ENCODE assay signal across 11 mouse cellular contexts in genomic region chr4:156193200-156193590, GRCm38 (mm10). TPM values are rescaled to one million over a fixed set of nuclear protein-coding genes. Genes with fewer than 3 reads are reported as not detected.
DNase-seq lines count a peak whose midpoint lies in the region; ATAC-seq and TF ChIP-seq lines count a peak whose summit lies in the region.
"Had no signal": no experiment of that assay in that cellular context is flagged by ENCODE, and none has a peak within 500 bp of the region (broad histone marks: within the 10 kb centered on the region; RNA-seq: fewer than 3 reads in every experiment).

No protein-coding gene starts in this region.

- no peaks in the 10 kb centered on the region for H3K9me3 ChIP-seq in forebrain, embryonic 12.5 days
- H3K9me3 ChIP-seq in forebrain, embryonic 16.5 days (ENCODE audit: control insufficient read depth, low read length) = no peaks in the 10 kb centered on the region
- H3K9me3 ChIP-seq in ES-E14 (ENCODE audit: control insufficient read depth, insufficient read depth, low read depth, low read length) = no peaks in the 10 kb centered on the region
- no peaks in the 10 kb centered on the region for H3K9me3 ChIP-seq in kidney, embryonic 15.5 days (replicated peaks)

- no peak overlapping the region for H3K4me3 ChIP-seq in forebrain, embryonic 12.5 days (replicated peaks)
- no peak overlapping the region for H3K4me3 ChIP-seq in forebrain, embryonic 16.5 days (replicated peaks; ENCODE audit: low read length)
- H3K4me3 ChIP-seq in ES-E14 (ENCODE audit: insufficient read depth in 1 of 2, low read depth in 1 of 2, low read length in 2 of 2, poor library complexity in 1 of 2, severe bottlenecking in 1 of 2) = peak overlapping the region in 1 of 2 experiments; percentile 44; a peak in 2 of 4 replicates
- 0 out of 2 replicates have a peak overlapping the region, but pooled peaks have one; percentile 3 for H3K4me3 ChIP-seq in kidney, embryonic 15.5 days (replicated peaks)

- H3K4me2 ChIP-seq in forebrain, embryonic 12.5 days = no peak overlapping the region
- no peak overlapping the region for H3K4me2 ChIP-seq in forebrain, embryonic 16.5 days (ENCODE audit: low read length)
- H3K4me2 ChIP-seq in kidney, embryonic 15.5 days = peak overlapping the region; percentile 90

- no peaks in the 10 kb centered on the region for H3K27me3 ChIP-seq in forebrain, embryonic 12.5 days
- H3K27me3 ChIP-seq in forebrain, embryonic 16.5 days (replicated peaks; ENCODE audit: control insufficient read depth, insufficient read depth, low read length) = no peaks in the 10 kb centered on the region
- no peaks in the 10 kb centered on the region for H3K27me3 ChIP-seq in kidney, embryonic 15.5 days

- in situ Hi-C loops in ES-E14 (cut with MboI; ENCODE audit: low sequenced_read_pairs in 2 of 2, unreplicated experiment in 2 of 2) = no loop called here

- 0 out of 2 replicates have a peak overlapping the region, but pooled peaks have one; percentile 39 for H3K27ac ChIP-seq in forebrain, embryonic 12.5 days
- no peak overlapping the region for H3K27ac ChIP-seq in forebrain, embryonic 16.5 days (ENCODE audit: low read length)
- peak overlapping the region; percentile 97 for H3K27ac ChIP-seq in ES-E14 (ENCODE audit: insufficient read depth, low read depth, low read length, poor library complexity, severe bottlenecking)
- peak overlapping the region; percentile 92 for H3K27ac ChIP-seq in kidney, embryonic 15.5 days
- H3K27ac ChIP-seq: liver, embryonic 14.5 days had no signal

- DNase-seq in ES-E14 (ENCODE audit: low read depth, low spot score) = peak; percentile 77
- DNase-seq in lung, postnatal 14 days = peak; percentile 49
- no peak for DNase-seq in gastrocnemius, adult 8-10 months (ENCODE audit: low spot score in 2 of 2)
- DNase-seq: adrenal gland, postnatal 36 days; thymus, postnatal 25 days had no signal

- H3K9ac ChIP-seq in forebrain, embryonic 12.5 days = peak overlapping the region; percentile 21; the same call in 1 of the 2 replicates
- no peak overlapping the region for H3K9ac ChIP-seq in forebrain, embryonic 16.5 days (replicated peaks; ENCODE audit: low read depth, low read length)
- peak overlapping the region; percentile 63; the same call in 1 of the 2 replicates for H3K9ac ChIP-seq in ES-E14 (ENCODE audit: insufficient read depth, low read depth, low read length, poor library complexity, severe bottlenecking)
- H3K9ac ChIP-seq in kidney, embryonic 15.5 days = 0 out of 2 replicates have a peak overlapping the region, but pooled peaks have one; percentile 21
- H3K9ac ChIP-seq: liver, embryonic 14.5 days had no signal

- H3K4me1 ChIP-seq in forebrain, embryonic 12.5 days = peaks cover 86% of the 10 kb centered on the region
- H3K4me1 ChIP-seq in forebrain, embryonic 16.5 days (replicated peaks; ENCODE audit: control insufficient read depth, insufficient read depth, low read length) = peaks cover 60% of the 10 kb centered on the region
- peaks cover 25 to 56% of the 10 kb centered on the region in 2 experiments; a peak in 3 of 4 replicates for H3K4me1 ChIP-seq in ES-E14 (ENCODE audit: control insufficient read depth in 2 of 2, insufficient read depth in 2 of 2, low read length in 2 of 2, poor library complexity in 1 of 2)
- H3K4me1 ChIP-seq in kidney, embryonic 15.5 days = peaks cover 85% of the 10 kb centered on the region

- ATAC-seq in forebrain, embryonic 12.5 days (ENCODE audit: low FRiP score) = no peak
- ATAC-seq in forebrain, embryonic 16.5 days = no peak
- ATAC-seq in kidney, embryonic 15.5 days (replicated peaks; ENCODE audit: low FRiP score) = no peak
- ATAC-seq in megakaryocyte progenitor cell, adult 5-6 weeks (replicated peaks; ENCODE audit: poor library complexity) = no peak
- ATAC-seq in megakaryocyte, adult 5-6 weeks (ENCODE audit: poor library complexity, severe bottlenecking) = no peak

- peaks cover 55% of the 10 kb centered on the region for H3K36me3 ChIP-seq in forebrain, embryonic 12.5 days (replicated peaks)
- H3K36me3 ChIP-seq in forebrain, embryonic 16.5 days (ENCODE audit: control insufficient read depth, insufficient read depth) = peaks cover 6% of the 10 kb centered on the region
- H3K36me3 ChIP-seq in ES-E14 (ENCODE audit: control insufficient read depth, insufficient read depth, low read length, poor library complexity, severe bottlenecking) = peaks cover 35% of the 10 kb centered on the region
- peaks cover 35% of the 10 kb centered on the region for H3K36me3 ChIP-seq in kidney, embryonic 15.5 days

- 33% methylated on average over 2 of the region's 2 CpGs for WGBS in forebrain, embryonic 12.5 days
- 21% methylated on average over 2 of the region's 2 CpGs for WGBS in forebrain, embryonic 16.5 days
- WGBS in kidney, embryonic 15.5 days = 5% methylated on average over 2 of the region's 2 CpGs

TF ChIP-seq in ES-E14, 5 proteins besides CTCF, POLR2A, EP300 and RAD21:
- peak; percentile 60; the same call in 1 of the 2 replicates for TF ChIP-seq CHD2 (IDR thresholded peaks at IDR 0.05; ENCODE audit: low read depth, low read length)
- no peak for TF ChIP-seq ZC3H11A (IDR thresholded peaks at IDR 0.05; ENCODE audit: borderline replicate concordance, low read depth, low read length)

RNA-seq across cellular contexts. Expression of gene Agrn, which starts 4.1 kb away (rescaled TPM):
- polyA plus RNA-seq in forebrain, embryonic 12.5 days (2016; fragmentation: Nextera tagmentation; extraction: Ambion mirVana) = 139 and 152 TPM in 2 replicates
- 113 and 125 TPM in 2 replicates for polyA plus RNA-seq in forebrain, embryonic 16.5 days (2015; fragmentation: Nextera tagmentation; extraction: Ambion mirVana)
- 214 and 296 TPM in 2 replicates for total RNA-seq in ES-E14 (2012; rRNA removed)
- 83.9 and 96.4 TPM in 2 replicates for polyA plus RNA-seq in kidney, embryonic 15.5 days (2015; fragmentation: Nextera tagmentation; extraction: Ambion mirVana)
- 4.8 and 5.8 TPM in 2 replicates for total RNA-seq in megakaryocyte progenitor cell, adult 5-6 weeks (2015)
- 1.9 and 2.0 TPM in 2 replicates for total RNA-seq in megakaryocyte progenitor cell, adult 5-6 weeks (2017)
- 1 to 10 TPM; 3.3 to 5.9 (median 4.4) TPM for total RNA-seq in gastrocnemius, adult 8-10 months (2022)
- 2.9 and 4.2 TPM in 2 replicates for total RNA-seq in megakaryocyte, adult 5-6 weeks (2015)
- 1.8 and 2.9 TPM in 2 replicates for total RNA-seq in megakaryocyte, adult 5-6 weeks (2017)

RNA-seq across cellular contexts. Expression of gene Isg15, which starts 7.4 kb away (rescaled TPM):
- 0.64 and 0.79 TPM in 2 replicates for polyA plus RNA-seq in forebrain, embryonic 12.5 days (2016; fragmentation: Nextera tagmentation; extraction: Ambion mirVana)
- 1.5 TPM in 2 replicates for polyA plus RNA-seq in forebrain, embryonic 16.5 days (2015; fragmentation: Nextera tagmentation; extraction: Ambion mirVana)
- 0.67 and 0.79 TPM in 2 replicates for total RNA-seq in ES-E14 (2012; rRNA removed)
- polyA plus RNA-seq in kidney, embryonic 15.5 days (2015; fragmentation: Nextera tagmentation; extraction: Ambion mirVana) = 2.4 and 2.5 TPM in 2 replicates
- 1.2 and 2.1 TPM in 2 replicates for total RNA-seq in megakaryocyte progenitor cell, adult 5-6 weeks (2015)
- total RNA-seq in megakaryocyte progenitor cell, adult 5-6 weeks (2017) = 0.79 TPM in 1 of 2 replicates, not detected in the other
- under 1 TPM in 2 of 4 experiments, not detected in 2; 0.34 to 0.67 TPM for total RNA-seq in gastrocnemius, adult 8-10 months (2022)
- total RNA-seq in megakaryocyte, adult 5-6 weeks (2015) = 6.3 and 6.4 TPM in 2 replicates
- total RNA-seq in megakaryocyte, adult 5-6 weeks (2017) = 5.4 and 7.2 TPM in 2 replicates

RNA-seq across cellular contexts. Expression of gene AW011738, which starts 9.9 kb away (rescaled TPM):
- 7.1 and 8.2 TPM in 2 replicates for polyA plus RNA-seq in forebrain, embryonic 12.5 days (2016; fragmentation: Nextera tagmentation; extraction: Ambion mirVana)
- polyA plus RNA-seq in forebrain, embryonic 16.5 days (2015; fragmentation: Nextera tagmentation; extraction: Ambion mirVana) = 3.3 and 4.0 TPM in 2 replicates
- 0.21 and 0.27 TPM in 2 replicates for total RNA-seq in ES-E14 (2012; rRNA removed)
- polyA plus RNA-seq in kidney, embryonic 15.5 days (2015; fragmentation: Nextera tagmentation; extraction: Ambion mirVana) = 7.6 and 7.8 TPM in 2 replicates
- 0.46 and 0.62 TPM in 2 replicates for total RNA-seq in megakaryocyte progenitor cell, adult 5-6 weeks (2015)
- total RNA-seq in megakaryocyte progenitor cell, adult 5-6 weeks (2017) = 0.07 and 0.12 TPM in 2 replicates
- 1 to 10 TPM; 4.3 to 6.3 (median 4.8) TPM for total RNA-seq in gastrocnemius, adult 8-10 months (2022)
- 0.11 and 0.42 TPM in 2 replicates for total RNA-seq in megakaryocyte, adult 5-6 weeks (2015)
- 0.49 and 0.66 TPM in 2 replicates for total RNA-seq in megakaryocyte, adult 5-6 weeks (2017)

RNA-seq across cellular contexts. Expression of gene Perm1, which starts 22.5 kb away (rescaled TPM):
- polyA plus RNA-seq in forebrain, embryonic 12.5 days (2016; fragmentation: Nextera tagmentation; extraction: Ambion mirVana) = 2.1 and 2.4 TPM in 2 replicates
- 1.7 and 1.8 TPM in 2 replicates for polyA plus RNA-seq in forebrain, embryonic 16.5 days (2015; fragmentation: Nextera tagmentation; extraction: Ambion mirVana)
- total RNA-seq in ES-E14 (2012; rRNA removed) = 0.16 and 0.18 TPM in 2 replicates
- 0.84 and 1.0 TPM in 2 replicates for polyA plus RNA-seq in kidney, embryonic 15.5 days (2015; fragmentation: Nextera tagmentation; extraction: Ambion mirVana)
- 0.12 TPM in 1 of 2 replicates, not detected in the other for total RNA-seq in megakaryocyte progenitor cell, adult 5-6 weeks (2015)
- 0.08 TPM in 1 of 2 replicates, not detected in the other for total RNA-seq in megakaryocyte progenitor cell, adult 5-6 weeks (2017)
- 100 to 1,000 TPM; 149 to 208 (median 179) TPM for total RNA-seq in gastrocnemius, adult 8-10 months (2022)
- 0.11 TPM in 1 of 2 replicates, not detected in the other for total RNA-seq in megakaryocyte, adult 5-6 weeks (2015)
- total RNA-seq in megakaryocyte, adult 5-6 weeks (2017) = not detected in 2 replicates

RNA-seq across cellular contexts. Expression of gene Plekhn1, which starts 41.5 kb away (rescaled TPM):
- polyA plus RNA-seq in forebrain, embryonic 12.5 days (2016; fragmentation: Nextera tagmentation; extraction: Ambion mirVana) = 27.6 and 28.5 TPM in 2 replicates
- 27.6 and 31.9 TPM in 2 replicates for polyA plus RNA-seq in forebrain, embryonic 16.5 days (2015; fragmentation: Nextera tagmentation; extraction: Ambion mirVana)
- total RNA-seq in ES-E14 (2012; rRNA removed) = 15.2 and 31.2 TPM in 2 replicates
- 19.1 and 21.4 TPM in 2 replicates for polyA plus RNA-seq in kidney, embryonic 15.5 days (2015; fragmentation: Nextera tagmentation; extraction: Ambion mirVana)
- 11.6 and 18.4 TPM in 2 replicates for total RNA-seq in megakaryocyte progenitor cell, adult 5-6 weeks (2015)
- 12.8 and 15.5 TPM in 2 replicates for total RNA-seq in megakaryocyte progenitor cell, adult 5-6 weeks (2017)
- 1 to 10 TPM; 5.5 to 6.6 (median 6.2) TPM for total RNA-seq in gastrocnemius, adult 8-10 months (2022)
- total RNA-seq in megakaryocyte, adult 5-6 weeks (2015) = 8.5 and 10.5 TPM in 2 replicates
- 11.2 and 14.1 TPM in 2 replicates for total RNA-seq in megakaryocyte, adult 5-6 weeks (2017)

Comparison
In these comparisons a context has a peak if more than half of its experiments do, and no peak if none do; other contexts are left out.
1. DNase-seq: peak in ES-E14 (single experiment) and lung, postnatal 14 days (single experiment); none in gastrocnemius, adult 8-10 months (0 of 2).
2. RNA of gene Agrn, which starts 4.1 kb away (total RNA-seq): 214 to 296 TPM in ES-E14; 3.3 to 5.9 TPM in gastrocnemius, adult 8-10 months, 1.9 to 5.8 TPM in megakaryocyte progenitor cell, adult 5-6 weeks and 1.8 to 4.2 TPM in megakaryocyte, adult 5-6 weeks; every median in the first group is over 10 times any median in the second.